Mouse (Mus musculus) ES-E14 (cell line): ENCODE measurements at regions not wholly inside any gene's neighbourhood (a gene's known extent, or its start where the extent isn't known, plus 50 kb on each side); places are given as distances from the start of the nearest gene placed in this dataset.
"Not testable (repeated sequence)": the region's sequence is repeated elsewhere in the genome, so short reads cannot be mapped to it uniquely, and the experiment has no call there.

Experiments
- DNase-seq: peaks from one replicate; pipeline ENCODE4 v3.0.0-alpha.2; 2013; ENCODE audit warnings: low read depth, low spot score
- H3K27ac ChIP-seq: 2 replicates; pipeline ENCODE4 v1.5.1; 2012; ENCODE audit warnings: low read depth, mild to moderate bottlenecking, low read length, moderate library complexity, mixed read lengths; ENCODE audit not compliant: poor library complexity, insufficient read depth, severe bottlenecking
- H3K36me3 ChIP-seq: 2 replicates; pipeline ENCODE4 v1.6.1; 2012; ENCODE audit warnings: mild to moderate bottlenecking, low read length, moderate library complexity, mixed read lengths; ENCODE audit not compliant: control insufficient read depth, poor library complexity, insufficient read depth, severe bottlenecking
- H3K4me1 ChIP-seq, 2 experiments: fragments of 150-350 bp in 1 of 2; sonication (generic) in 1 of 2; 2 replicates each; pipeline ENCODE4 v1.6.1; 2012; ENCODE audit warnings: low read length in 2 of 2, mild to moderate bottlenecking in 1 of 2, mixed read lengths in 1 of 2; ENCODE audit not compliant: control insufficient read depth in 2 of 2, insufficient read depth in 2 of 2, poor library complexity in 1 of 2
- H3K4me3 ChIP-seq, 2 experiments: fragments of 150-350 bp in 1 of 2; sonication (generic) in 1 of 2; 2 replicates each; pipeline ENCODE4 v1.5.1; 2012; ENCODE audit warnings: low read length in 2 of 2, low read depth in 1 of 2, mild to moderate bottlenecking in 1 of 2, mixed read lengths in 1 of 2; ENCODE audit not compliant: insufficient read depth in 1 of 2, poor library complexity in 1 of 2, severe bottlenecking in 1 of 2
- H3K9ac ChIP-seq: 2 replicates; pipeline ENCODE4 v1.6.1; 2012; ENCODE audit warnings: low read depth, mild to moderate bottlenecking, low read length, mixed read lengths; ENCODE audit not compliant: poor library complexity, insufficient read depth, severe bottlenecking
- H3K9me3 ChIP-seq: fragments of 150-350 bp; sonication (generic); 2 replicates; pipeline ENCODE4 v1.6.1; 2012; ENCODE audit warnings: low read depth, mild to moderate bottlenecking, low read length; ENCODE audit not compliant: control insufficient read depth, insufficient read depth
- CHD2 ChIP-seq: IDR thresholded peaks from 2 replicates; pipeline ENCODE4 v1.6.1; 2014; ENCODE audit warnings: mild to moderate bottlenecking, low read depth, low read length, inconsistent platforms
- HCFC1 ChIP-seq: IDR thresholded peaks from 2 replicates; pipeline ENCODE4 v1.6.1; 2012; ENCODE audit warnings: low read length, inconsistent platforms, borderline replicate concordance; ENCODE audit not compliant: insufficient read depth
- MAFK ChIP-seq: IDR thresholded peaks from 2 replicates; pipeline ENCODE4 v1.6.1; 2014; ENCODE audit warnings: mild to moderate bottlenecking, low read depth, low read length, inconsistent platforms; ENCODE audit not compliant: insufficient read depth
- ZC3H11A ChIP-seq: IDR thresholded peaks from 2 replicates; pipeline ENCODE4 v1.6.1; 2012; ENCODE audit warnings: low read depth, mild to moderate bottlenecking, inconsistent platforms, low read length, borderline replicate concordance
- ZNF384 ChIP-seq: IDR thresholded peaks from 2 replicates; pipeline ENCODE4 v1.6.1; 2012; ENCODE audit warnings: low read depth, low read length, inconsistent platforms
- in situ Hi-C, 2 experiments: fragments of 600-800 bp; cut with MboI; formaldehyde crosslinking; loops; one replicate each; pipeline ENCODE4 v1.15.1; 2025; ENCODE audit warnings: low sequenced_read_pairs in 2 of 2, inconsistent platforms in 1 of 2; ENCODE audit not compliant: unreplicated experiment in 2 of 2

DNA sequence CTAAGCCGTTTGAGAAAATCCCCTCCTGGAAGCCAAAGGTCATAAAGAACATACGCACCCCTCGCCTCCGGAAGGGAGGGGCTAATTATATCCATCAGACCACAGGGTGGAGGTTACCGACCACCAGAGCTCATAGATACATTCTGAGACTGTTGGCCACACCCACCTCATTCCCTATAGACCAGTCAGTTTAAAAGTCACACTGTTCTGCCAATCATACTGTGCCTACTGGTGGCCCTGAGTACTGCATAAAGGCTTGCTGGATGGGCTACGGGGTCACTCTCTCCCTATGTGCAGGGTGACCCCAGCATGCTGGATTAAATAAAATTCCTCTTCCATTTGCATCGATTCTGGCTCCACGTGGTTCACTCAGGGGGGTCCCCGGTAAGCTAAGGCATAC lies 482.6 kb downstream of the Plxdc2 start:
- no peak for DNase-seq
- Histone ChIP-seq H3K4me3 (no peak overlapping the region), H3K36me3 (no peaks in the 10 kb centered on the region), H3K27ac (no peak overlapping the region), H3K4me1 (no peaks in the 10 kb centered on the region; a peak in 1 of 4 replicates), H3K9ac (no peak overlapping the region), H3K9me3 (no peaks in the 10 kb centered on the region)
- in situ Hi-C loops, result no loop called here
- no peak for TF ChIP-seq ZC3H11A
- no peak for TF ChIP-seq HCFC1
- TF ChIP-seq CHD2, result no peak
- TF ChIP-seq ZNF384, result no peak

DNA sequence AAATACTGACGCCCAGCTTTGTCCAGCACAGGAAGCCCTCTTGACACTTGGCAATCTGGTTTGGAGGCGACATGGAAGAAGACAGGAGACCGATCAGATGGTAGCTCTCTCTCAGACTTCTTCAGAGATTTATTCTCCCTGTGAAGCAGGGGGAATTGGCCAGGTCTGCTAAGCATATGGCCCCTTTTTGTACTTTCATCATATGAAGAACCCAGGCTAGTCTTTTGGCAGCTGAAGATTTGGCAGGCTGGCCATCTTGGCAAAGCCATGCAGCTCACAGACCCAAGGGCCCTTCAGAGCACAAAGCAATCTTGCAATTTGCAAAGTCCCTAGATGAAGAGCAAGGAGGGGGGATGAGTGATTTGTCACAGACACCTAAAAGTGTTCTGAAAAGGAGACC lies 493.8 kb downstream of the Plxdc2 start:
- Histone ChIP-seq H3K4me3 (no peak overlapping the region), H3K36me3 (no peaks in the 10 kb centered on the region), H3K4me1 (no peaks in the 10 kb centered on the region), H3K9me3 (no peaks in the 10 kb centered on the region), H3K27ac (no peak overlapping the region), H3K9ac (no peak overlapping the region)
- TF ChIP-seq ZC3H11A (no peak), ZNF384 (no peak), MAFK (no peak), CHD2 (no peak), HCFC1 (no peak)
- in situ Hi-C loops, result no loop called here
- no peak for DNase-seq

DNA sequence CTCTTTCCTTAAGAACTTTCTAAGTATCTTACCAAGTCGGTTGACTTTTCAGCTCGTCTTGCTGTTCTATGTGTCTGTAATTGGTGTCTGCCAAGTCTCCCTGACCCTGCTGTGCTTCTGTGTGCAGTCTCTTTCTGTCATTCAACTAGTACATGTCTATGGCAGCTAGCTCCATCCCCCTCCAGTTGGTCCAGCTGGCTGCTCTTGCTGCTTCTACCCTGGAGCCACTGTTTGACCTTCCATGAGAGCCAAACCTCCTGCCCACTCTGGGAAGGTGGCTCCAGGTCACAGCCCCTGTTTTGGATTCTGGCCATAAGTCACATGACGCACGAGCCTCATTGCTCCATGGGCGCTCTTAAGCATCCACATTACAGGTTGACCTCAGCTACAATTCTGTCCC lies 504.0 kb downstream of the Plxdc2 start:
- no peaks in the 10 kb centered on the region for H3K36me3 ChIP-seq
- in situ Hi-C loops, result no loop called here
- no peak overlapping the region for H3K27ac ChIP-seq
- DNase-seq, result no peak
- H3K4me1 ChIP-seq, result no peaks in the 10 kb centered on the region
- no peaks in the 10 kb centered on the region for H3K9me3 ChIP-seq
- no peak for TF ChIP-seq HCFC1
- TF ChIP-seq MAFK, result no peak
- TF ChIP-seq CHD2, result no peak
- no peak for TF ChIP-seq ZNF384
- no peak for TF ChIP-seq ZC3H11A
- no peak overlapping the region for H3K4me3 ChIP-seq
- H3K9ac ChIP-seq, result no peak overlapping the region

DNA sequence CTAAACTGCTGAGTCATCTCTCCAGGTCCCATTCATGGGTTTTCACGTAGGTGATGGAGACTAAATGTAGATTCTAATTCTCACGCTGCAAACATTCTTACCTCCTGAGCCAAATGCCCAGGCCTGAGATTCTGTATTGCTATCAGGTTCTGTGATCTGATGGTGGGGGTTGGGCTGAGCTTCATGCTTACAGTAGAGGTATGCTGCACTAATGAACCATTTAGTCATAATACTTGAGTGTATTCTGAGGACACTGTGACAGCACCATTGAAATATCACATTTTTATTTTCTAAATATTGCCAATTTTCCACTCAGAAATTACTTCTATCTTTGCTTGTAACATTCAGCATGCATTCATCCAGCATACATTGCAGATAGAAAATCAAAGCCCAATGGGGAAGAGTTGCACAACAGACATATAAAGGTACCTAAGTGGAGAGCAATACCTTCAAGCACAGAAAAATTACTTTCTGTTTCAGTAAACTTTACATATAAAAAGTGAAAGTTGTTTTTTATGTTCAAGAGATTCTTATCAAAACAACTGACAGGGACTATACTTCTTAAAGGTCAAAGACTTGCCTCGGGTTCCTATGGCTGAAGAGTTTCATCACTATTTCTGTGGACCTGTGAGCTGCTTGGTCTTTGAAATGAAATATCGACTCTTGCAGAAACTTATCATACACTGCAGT lies 510.2 kb downstream of the Plxdc2 start:
- Histone ChIP-seq H3K4me3 (no peak overlapping the region), H3K27ac (no peak overlapping the region), H3K4me1 (no peaks in the 10 kb centered on the region), H3K9me3 (no peaks in the 10 kb centered on the region), H3K9ac (no peak overlapping the region), H3K36me3 (no peaks in the 10 kb centered on the region)
- DNase-seq, result no peak
- in situ Hi-C loops, result no loop called here
- TF ChIP-seq ZC3H11A (no peak), MAFK (peak; percentile 51; the same call in 1 of the 2 replicates)

DNA sequence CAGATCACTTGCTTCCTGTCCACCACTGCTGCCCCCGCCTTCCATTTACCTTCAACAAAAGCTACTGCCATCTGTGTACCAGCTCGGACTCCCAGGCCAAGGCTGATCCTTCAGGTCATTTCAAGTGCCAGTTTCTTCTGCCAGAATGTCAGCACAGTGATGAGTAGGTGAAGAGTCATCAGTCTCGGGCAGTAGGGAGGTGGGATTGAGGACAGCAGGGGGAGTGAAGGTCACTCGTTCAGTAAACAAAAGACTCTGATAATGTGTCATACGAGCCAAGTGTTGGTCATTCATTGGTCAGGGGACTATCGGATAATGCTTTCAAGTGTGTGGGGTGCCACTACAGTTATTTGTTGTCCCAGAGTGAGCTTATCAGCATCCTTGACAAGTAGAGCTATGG lies 536.3 kb downstream of the Plxdc2 start:
- H3K4me1 ChIP-seq, H3K27ac ChIP-seq, H3K9ac ChIP-seq, H3K36me3 ChIP-seq, H3K9me3 ChIP-seq, H3K4me3 ChIP-seq, DNase-seq, in situ Hi-C loops: not testable (repeated sequence)
